Mouse (Mus musculus): Measurements from ENCODE around the gene Olfr196.
"Not testable (repeated sequence)": the region's sequence is repeated elsewhere in the genome, so short reads cannot be mapped to it uniquely, and the experiment has no call there.

Gene Olfr196

GRCm38 (mm10) chr16:59170354-59170753 lies at the start of gene Olfr196:
Olfr196 (minus strand) TSS chr16:59170454.
- DNase-seq (ENCODE audit: low spot score in 2 of 2), result no peak

- DNase-seq (ENCODE audit: low spot score in 2 of 2), result not testable (repeated sequence)
These were observed 49.4 kb upstream of the Olfr196 start, which contains the start of gene Olfr199 for GRCm38 (mm10) chr16:59219667-59220066. Olfr199 (minus strand) TSS chr16:59219767.

GRCm38 (mm10) chr16:59217861-59218260 lies 47.6 kb upstream of the Olfr196 start:
- not testable (repeated sequence) for DNase-seq (ENCODE audit: low spot score in 2 of 2)

GRCm38 (mm10) chr16:59203433-59203832 lies 33.2 kb upstream of the Olfr196 start, which contains the start of gene Olfr198:
Olfr198 (minus strand) TSS chr16:59203533.
- DNase-seq (ENCODE audit: low spot score in 2 of 2), result not testable (repeated sequence)

GRCm38 (mm10) chr16:59151996-59152395 lies 18.3 kb downstream of the Olfr196 start:
- no peak for DNase-seq (ENCODE audit: low spot score in 2 of 2)

GRCm38 (mm10) chr16:59146746-59147145 lies 23.5 kb downstream of the Olfr196 start, which contains the start of gene Olfr195:
Olfr195 (plus strand) TSS chr16:59147046.
- DNase-seq (ENCODE audit: low spot score in 2 of 2), result no peak

GRCm38 (mm10) chr16:59141105-59141504 lies 29.1 kb downstream of the Olfr196 start:
- DNase-seq (ENCODE audit: low spot score in 2 of 2), result no peak

- no peak for DNase-seq (ENCODE audit: low spot score in 2 of 2)
These were observed 39.5 kb downstream of the Olfr196 start for GRCm38 (mm10) chr16:59130740-59131139.

GRCm38 (mm10) chr16:59120969-59121368 lies 49.3 kb downstream of the Olfr196 start, which contains the start of gene Olfr194:
Olfr194 (minus strand) TSS chr16:59121069.
- DNase-seq (ENCODE audit: low spot score in 2 of 2), result no peak

Measured in urinary bladder, postnatal 36 days (tissue).